Mouse (Mus musculus): ENCODE data around the gene Klc1. TPM values are rescaled to one million over a fixed set of nuclear protein-coding genes. Genes with fewer than 3 reads are reported as not detected.

Gene Klc1
- total RNA-seq, 2 experiments from 2014 or later = 77.1 to 83.0 TPM

DNA sequence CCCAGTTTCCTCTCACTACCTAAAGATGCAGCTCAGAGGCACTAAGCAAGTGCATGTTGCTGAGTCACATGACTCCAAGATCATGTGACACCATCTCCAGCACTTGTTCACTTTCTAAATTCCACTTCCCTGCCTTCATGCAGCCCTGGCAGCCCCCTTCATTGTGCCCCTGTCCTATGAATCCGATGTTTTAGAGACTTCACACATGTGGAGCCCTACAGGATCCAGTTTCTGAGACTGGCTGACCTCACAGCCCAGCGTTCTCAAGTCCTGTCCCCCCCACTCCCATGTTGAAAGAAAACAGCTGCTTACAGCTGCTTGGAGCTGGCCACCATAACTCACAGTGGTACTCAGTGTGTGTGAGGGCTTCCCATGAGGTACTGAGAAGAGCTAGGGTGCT, 15.2 kb upstream of the Klc1 start:
- peak; percentile 76 to 82 for DNase-seq

GRCm38 (mm10) chr12:111743981-111744423, 14.6 kb upstream of the Klc1 start:
- DNase-seq = peak; percentile 52 to 68

GRCm38 (mm10) chr12:111745274-111745673, 13.4 kb upstream of the Klc1 start:
- DNase-seq = no peak

- peak; percentile 90 to 94 for DNase-seq
Observed at GRCm38 (mm10) chr12:111746091-111746490, 12.6 kb upstream of the Klc1 start.

DNA sequence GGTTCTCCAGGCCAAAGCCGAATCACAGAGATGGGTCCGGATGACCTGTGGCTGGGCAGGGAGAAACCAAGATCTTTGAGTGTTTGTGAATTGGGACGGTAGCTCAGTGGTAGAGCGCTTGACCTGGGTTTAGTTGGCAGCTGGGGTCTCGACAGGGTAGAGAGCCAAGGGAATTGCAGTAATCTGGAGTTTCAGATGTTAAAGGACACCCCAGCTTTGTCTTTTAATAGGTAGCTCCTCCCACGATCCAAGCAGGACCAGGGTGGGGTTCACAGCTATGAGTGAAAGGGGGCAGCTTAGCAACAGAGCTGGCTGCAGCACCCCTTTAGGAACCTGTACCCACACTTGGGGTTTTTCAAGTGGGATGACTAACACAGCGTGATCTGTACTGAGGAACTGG, 11.2 kb upstream of the Klc1 start:
- no peak for DNase-seq

- DNase-seq = no peak
Observed at GRCm38 (mm10) chr12:111750739-111751138, 7.9 kb upstream of the Klc1 start.

- no peak for DNase-seq
Observed at GRCm38 (mm10) chr12:111752491-111752890, 6.2 kb upstream of the Klc1 start.

DNA sequence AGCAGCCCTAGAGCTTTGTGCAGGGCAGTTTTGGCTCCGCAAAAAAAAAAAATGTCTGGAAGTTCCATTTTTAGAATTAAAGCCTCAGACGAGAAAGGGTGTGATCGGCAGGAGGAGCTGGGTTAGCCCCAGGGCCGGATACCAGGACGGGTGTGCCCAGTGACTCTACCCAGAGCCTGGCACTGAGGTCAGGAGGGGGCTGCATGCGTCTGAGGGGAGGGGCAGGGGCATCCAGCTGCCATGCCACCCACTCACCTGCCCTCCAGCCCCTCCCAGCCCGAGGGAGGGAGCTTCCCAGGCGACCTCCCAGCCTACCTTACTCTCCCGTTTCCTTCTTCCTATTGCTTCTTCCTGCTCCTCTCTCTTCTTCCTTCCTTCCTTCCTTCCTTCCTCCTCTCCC, 5.3 kb upstream of the Klc1 start:
- peak in 1 of 2 experiments; percentile 41 for DNase-seq

GRCm38 (mm10) chr12:111754710-111755109, 3.9 kb upstream of the Klc1 start:
- no peak for DNase-seq

GRCm38 (mm10) chr12:111755231-111755630, 3.4 kb upstream of the Klc1 start:
- no peak for DNase-seq

DNA sequence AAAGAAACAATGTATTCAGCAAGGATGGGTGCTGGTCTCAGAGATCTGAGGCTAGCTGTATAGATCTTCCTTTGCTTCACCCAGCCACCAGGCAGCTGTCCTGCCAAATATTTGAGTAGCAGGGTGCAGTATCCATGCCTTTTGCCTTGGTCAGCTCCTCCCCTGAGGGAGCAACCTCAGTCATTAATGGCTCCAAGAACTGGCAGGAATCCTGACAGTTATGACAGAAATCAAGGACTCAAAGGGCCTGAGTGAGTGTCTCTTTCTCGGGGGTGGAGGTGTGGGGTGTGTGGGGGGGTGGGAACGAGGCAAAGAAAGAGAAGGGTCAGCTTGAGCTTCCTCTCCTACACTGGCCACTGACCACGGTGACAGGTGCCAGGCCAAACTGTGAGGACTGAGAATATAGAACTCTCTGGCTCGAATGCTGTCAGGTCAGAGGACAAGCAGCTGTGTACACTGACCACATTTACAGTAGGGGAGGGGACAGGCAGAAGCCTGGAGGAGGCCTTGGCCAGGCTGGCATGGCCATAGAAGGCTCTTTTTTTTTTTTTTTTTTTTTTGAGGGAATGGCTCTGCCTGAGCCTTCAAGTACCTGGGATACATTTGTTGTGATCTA, 2.5 kb upstream of the Klc1 start:
- DNase-seq = no peak

DNA sequence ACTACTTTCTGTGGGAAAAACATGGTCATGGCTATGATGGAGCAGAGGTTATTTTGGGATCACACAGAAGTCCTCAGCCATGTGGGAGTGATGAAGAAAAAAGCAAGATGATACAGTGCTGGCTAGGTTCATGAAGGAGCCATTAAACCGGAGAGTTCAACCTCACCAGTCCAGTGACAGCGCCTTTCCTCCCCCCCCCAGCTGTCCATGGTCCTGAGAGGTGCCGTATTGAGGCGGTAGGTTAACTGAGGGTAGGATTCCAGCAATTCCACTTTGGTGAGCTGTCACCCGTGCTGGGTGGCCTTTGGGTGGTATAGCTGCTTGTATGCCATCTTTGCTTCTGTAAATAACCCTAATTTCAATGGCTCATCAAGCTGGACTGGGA, 2.0 kb upstream of the Klc1 start:
- no peak for DNase-seq

- DNase-seq = no peak
Observed at GRCm38 (mm10) chr12:111757561-111758325, 906 bp upstream of the Klc1 start.

DNA sequence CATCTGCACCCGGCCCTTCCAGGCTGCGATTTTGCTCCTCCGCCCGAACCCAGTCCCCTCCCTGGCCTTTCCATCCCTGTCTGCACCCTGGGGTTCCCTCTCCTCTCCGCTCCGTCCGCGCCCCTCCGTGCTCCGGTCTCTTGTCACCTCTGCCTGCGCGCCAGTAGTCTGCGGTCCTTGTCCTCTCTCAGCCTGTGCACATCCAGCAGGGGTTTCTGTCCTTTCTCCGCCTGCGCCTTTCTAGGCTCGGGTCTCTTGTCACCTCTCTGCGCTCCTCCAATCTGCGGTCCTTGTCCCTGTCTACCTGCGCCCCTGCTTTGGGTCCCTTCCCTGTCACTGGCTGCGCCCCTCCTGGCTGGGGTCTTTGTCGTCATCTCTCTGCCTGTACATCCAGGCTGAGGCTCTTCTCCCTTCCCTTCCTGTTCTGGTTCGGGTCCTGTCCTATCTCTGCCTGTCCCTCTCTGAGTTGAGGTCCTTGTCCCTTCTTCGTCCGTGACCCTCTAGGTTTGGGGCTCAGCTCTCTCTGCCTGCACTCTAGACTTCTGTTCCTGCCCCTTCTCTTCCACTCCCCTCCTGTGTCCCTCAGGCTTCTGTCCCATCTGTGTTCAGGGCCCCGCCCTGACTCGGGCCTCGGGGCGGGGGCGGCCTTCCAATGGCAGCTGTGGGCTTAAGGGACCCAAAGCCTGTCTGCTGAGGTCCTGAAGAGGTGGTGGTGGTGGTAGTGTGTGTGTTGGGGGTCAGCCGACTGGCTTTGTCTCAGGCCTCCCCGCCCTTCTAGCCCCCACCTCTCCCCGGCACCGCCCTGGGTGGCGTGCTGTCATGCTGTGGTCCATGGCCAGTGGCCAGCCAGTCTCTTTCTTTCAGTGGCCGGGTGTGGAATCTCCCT, 770 bp downstream of the Klc1 start:
- peak; percentile 86 to 89 for DNase-seq

- DNase-seq = no peak
Observed at GRCm38 (mm10) chr12:111760306-111760908, 1.8 kb downstream of the Klc1 start.

GRCm38 (mm10) chr12:111762620-111763280, 4.1 kb downstream of the Klc1 start:
- DNase-seq = no peak

GRCm38 (mm10) chr12:111766313-111767236, 7.9 kb downstream of the Klc1 start:
- no peak for DNase-seq

- DNase-seq = no peak
Observed at GRCm38 (mm10) chr12:111768322-111768928, 9.8 kb downstream of the Klc1 start.

DNA sequence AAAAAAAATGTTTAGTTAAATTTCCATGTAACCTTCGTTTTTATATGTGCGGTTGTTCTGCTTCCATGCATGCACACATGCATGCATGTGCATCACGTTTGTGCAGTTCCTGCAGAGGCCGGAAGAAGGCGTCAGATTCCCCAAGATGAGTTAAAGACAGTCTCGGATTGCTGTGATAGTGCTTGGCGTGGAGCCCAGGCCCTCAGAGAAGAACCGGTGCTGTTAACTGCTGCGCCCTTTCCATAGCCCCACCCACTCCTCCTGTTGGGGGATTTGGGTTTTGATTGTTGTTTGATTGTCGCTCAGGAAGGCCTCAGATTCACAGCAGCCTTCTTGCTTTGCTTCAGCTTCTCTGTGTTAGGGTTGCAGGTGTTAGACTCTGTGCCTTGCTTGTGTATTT, 10.7 kb downstream of the Klc1 start:
- DNase-seq = peak; percentile 69 to 75

Measured in heart, adult 18-20 months (tissue).